Mouse (Mus musculus): ENCODE results near the gene Cerk. TPM values are rescaled to one million over a fixed set of nuclear protein-coding genes. Genes with fewer than 3 reads are reported as not detected.
A peak's percentile ranks its signal among the peaks of the same experiment; 100 is the strongest.
"Not testable (repeated sequence)": the region's sequence is repeated elsewhere in the genome, so short reads cannot be mapped to it uniquely, and the experiment has no call there.

Gene Cerk
- polyA plus RNA-seq, 1 experiment = 113 TPM

- no peak for TF ChIP-seq POLR2A (IDR thresholded peaks at IDR 0.05; ENCODE audit: insufficient read depth, low read depth, low read length)
- TF ChIP-seq CTCF (IDR thresholded peaks at IDR 0.05; ENCODE audit: insufficient read depth, low read depth, low read length) = no peak
- no peak overlapping the region for H3K27ac ChIP-seq (ENCODE audit: insufficient read depth, low read depth, low read length)
- 68% methylated on average over 9 of the region's 9 CpGs for WGBS
- no peak overlapping the region for H3K4me3 ChIP-seq (ENCODE audit: insufficient read depth, low read depth, low read length)
- peaks cover 22% of the 10 kb centered on the region for H3K4me1 ChIP-seq (ENCODE audit: control insufficient read depth, insufficient read depth, low read length)
Measured at GRCm38 (mm10) chr15:86201696-86202330, 15.9 kb upstream of the Cerk start.

GRCm38 (mm10) chr15:86201095-86201494 lies 15.2 kb upstream of the Cerk start:
- 33% methylated on average over 4 of the region's 4 CpGs for WGBS
- Histone ChIP-seq H3K4me1 (ENCODE audit: control insufficient read depth, insufficient read depth, low read length) (peaks cover 22% of the 10 kb centered on the region), H3K4me3 (ENCODE audit: insufficient read depth, low read depth, low read length) (no peak overlapping the region), H3K27ac (ENCODE audit: insufficient read depth, low read depth, low read length) (no peak overlapping the region)
- TF ChIP-seq POLR2A (IDR thresholded peaks at IDR 0.05; ENCODE audit: insufficient read depth, low read depth, low read length) (no peak), CTCF (IDR thresholded peaks at IDR 0.05; ENCODE audit: insufficient read depth, low read depth, low read length) (no peak)

GRCm38 (mm10) chr15:86200169-86200568 lies 14.2 kb upstream of the Cerk start:
- H3K4me1 ChIP-seq (ENCODE audit: control insufficient read depth, insufficient read depth, low read length) = peaks cover 22% of the 10 kb centered on the region
- H3K27ac ChIP-seq (ENCODE audit: insufficient read depth, low read depth, low read length) = peak overlapping the region; percentile 62; the same call in 1 of the 2 replicates

GRCm38 (mm10) chr15:86199482-86199881 lies 13.5 kb upstream of the Cerk start:
- Histone ChIP-seq H3K4me3 (ENCODE audit: insufficient read depth, low read depth, low read length) (no peak overlapping the region), H3K4me1 (ENCODE audit: control insufficient read depth, insufficient read depth, low read length) (peaks cover 22% of the 10 kb centered on the region), H3K27ac (ENCODE audit: insufficient read depth, low read depth, low read length) (peak overlapping the region; percentile 62)
- WGBS = 71% methylated on average over 4 of the region's 4 CpGs
- TF ChIP-seq CTCF (IDR thresholded peaks at IDR 0.05; ENCODE audit: insufficient read depth, low read depth, low read length) = no peak
- no peak for TF ChIP-seq POLR2A (IDR thresholded peaks at IDR 0.05; ENCODE audit: insufficient read depth, low read depth, low read length)

More at GRCm38 (mm10) chr15:86200169-86200568, 14.2 kb upstream of the Cerk start:
- TF ChIP-seq POLR2A (IDR thresholded peaks at IDR 0.05; ENCODE audit: insufficient read depth, low read depth, low read length) (no peak), CTCF (IDR thresholded peaks at IDR 0.05; ENCODE audit: insufficient read depth, low read depth, low read length) (no peak)
- no peak overlapping the region for H3K4me3 ChIP-seq (ENCODE audit: insufficient read depth, low read depth, low read length)
- WGBS = 38% methylated on average over 4 of the region's 4 CpGs

- WGBS = 55% methylated on average over 5 of the region's 5 CpGs
- H3K4me1 ChIP-seq (ENCODE audit: control insufficient read depth, insufficient read depth, low read length) = peaks cover 22% of the 10 kb centered on the region
- H3K4me3 ChIP-seq (ENCODE audit: insufficient read depth, low read depth, low read length) = no peak overlapping the region
- peak overlapping the region; percentile 70 for H3K27ac ChIP-seq (ENCODE audit: insufficient read depth, low read depth, low read length)
- TF ChIP-seq POLR2A (IDR thresholded peaks at IDR 0.05; ENCODE audit: insufficient read depth, low read depth, low read length) (0 out of 2 replicates have a peak, but pooled peaks have one; percentile 7), CTCF (IDR thresholded peaks at IDR 0.05; ENCODE audit: insufficient read depth, low read depth, low read length) (no peak)
Measured at GRCm38 (mm10) chr15:86199052-86199451, 13.1 kb upstream of the Cerk start.

- WGBS = 86% methylated on average over 55 of the region's 55 CpGs
- not testable (repeated sequence) for H3K4me3 ChIP-seq (ENCODE audit: insufficient read depth, low read depth, low read length); H3K27ac ChIP-seq (ENCODE audit: insufficient read depth, low read depth, low read length)
- H3K4me1 ChIP-seq (ENCODE audit: control insufficient read depth, insufficient read depth, low read length) = peaks cover 17% of the 10 kb centered on the region
Measured at GRCm38 (mm10) chr15:86194676-86195453, 8.9 kb upstream of the Cerk start.

- Histone ChIP-seq H3K4me1 (ENCODE audit: control insufficient read depth, insufficient read depth, low read length) (peaks cover 20% of the 10 kb centered on the region), H3K4me3 (ENCODE audit: insufficient read depth, low read depth, low read length) (no peak overlapping the region), H3K27ac (ENCODE audit: insufficient read depth, low read depth, low read length) (no peak overlapping the region)
- WGBS = 78% methylated on average over 3 of the region's 3 CpGs
- TF ChIP-seq CTCF (IDR thresholded peaks at IDR 0.05; ENCODE audit: insufficient read depth, low read depth, low read length) = no peak
- TF ChIP-seq POLR2A (IDR thresholded peaks at IDR 0.05; ENCODE audit: insufficient read depth, low read depth, low read length) = no peak
Measured at GRCm38 (mm10) chr15:86191933-86192332, 6.0 kb upstream of the Cerk start.

GRCm38 (mm10) chr15:86191505-86191904 lies 5.6 kb upstream of the Cerk start:
- H3K27ac ChIP-seq (ENCODE audit: insufficient read depth, low read depth, low read length) = no peak overlapping the region
- WGBS = 96% methylated on average over 1 of the region's 1 CpGs
- no peak overlapping the region for H3K4me3 ChIP-seq (ENCODE audit: insufficient read depth, low read depth, low read length)
- H3K4me1 ChIP-seq (ENCODE audit: control insufficient read depth, insufficient read depth, low read length) = peaks cover 24% of the 10 kb centered on the region
- TF ChIP-seq POLR2A (IDR thresholded peaks at IDR 0.05; ENCODE audit: insufficient read depth, low read depth, low read length) (no peak), CTCF (IDR thresholded peaks at IDR 0.05; ENCODE audit: insufficient read depth, low read depth, low read length) (no peak)

- TF ChIP-seq POLR2A (IDR thresholded peaks at IDR 0.05; ENCODE audit: insufficient read depth, low read depth, low read length) (no peak), CTCF (IDR thresholded peaks at IDR 0.05; ENCODE audit: insufficient read depth, low read depth, low read length) (no peak)
- 79% methylated on average over 3 of the region's 3 CpGs for WGBS
- Histone ChIP-seq H3K4me3 (ENCODE audit: insufficient read depth, low read depth, low read length) (no peak overlapping the region), H3K4me1 (ENCODE audit: control insufficient read depth, insufficient read depth, low read length) (peaks cover 29% of the 10 kb centered on the region), H3K27ac (ENCODE audit: insufficient read depth, low read depth, low read length) (no peak overlapping the region)
Measured at GRCm38 (mm10) chr15:86190387-86190786, 4.4 kb upstream of the Cerk start.
